Mouse (Mus musculus) embryonic fibroblast, embryonic 13.5 days (primary cell): Measurements from ENCODE around the gene Sbno1. TPM values are rescaled to one million over a fixed set of nuclear protein-coding genes. Genes with fewer than 3 reads are reported as not detected.
"Not testable (repeated sequence)": the region's sequence is repeated elsewhere in the genome, so short reads cannot be mapped to it uniquely, and the experiment has no call there.

Experiments used
- H3K27ac ChIP-seq: 2 replicates; pipeline ENCODE4 v1.5.1; 2012; ENCODE audit warnings: low read length, control low read depth, inconsistent platforms; ENCODE audit not compliant: insufficient read depth
- H3K4me1 ChIP-seq: 2 replicates; pipeline ENCODE4 v1.6.1; 2011; ENCODE audit warnings: low read length; ENCODE audit not compliant: control insufficient read depth, insufficient read depth
- H3K4me3 ChIP-seq: 2 replicates; pipeline ENCODE4 v1.5.1; 2011; ENCODE audit warnings: mild to moderate bottlenecking, control low read depth, low read length; ENCODE audit not compliant: insufficient read depth
- CTCF ChIP-seq: IDR thresholded peaks from 2 replicates; pipeline ENCODE4 v1.5.1; 2011; ENCODE audit warnings: mild to moderate bottlenecking, control low read depth, low read length, moderate library complexity, borderline replicate concordance; ENCODE audit not compliant: insufficient read depth
- POLR2A ChIP-seq: IDR thresholded peaks from 2 replicates; pipeline ENCODE4 v1.6.1; 2011; ENCODE audit warnings: low read depth, mild to moderate bottlenecking, control low read depth, low read length, moderate library complexity
- polyA plus RNA-seq: library from polyadenylated mRNA; stranded (reverse); fragments of >200 nt; gene quantifications from 2 replicates; pipeline ENCODE4 v1.2.4, GENCODE M21; 2011; ENCODE audit warnings: low read depth; ENCODE audit not compliant: missing spikeins, insufficient read length

Sbno1 gene
- polyA plus RNA-seq, 1 experiment: 90.2 TPM

- H3K4me1 ChIP-seq: peaks cover 9% of the 10 kb centered on the region; the same call in 1 of the 2 replicates
- TF ChIP-seq CTCF (no peak), POLR2A (no peak)
- H3K4me3 ChIP-seq: peak overlapping the region; percentile 59
- H3K27ac ChIP-seq: peak overlapping the region; percentile 14; the same call in 1 of the 2 replicates
These were observed 71.0 kb downstream of the Sbno1 start for GRCm38 (mm10) chr5:124354574-124355424.

GRCm38 (mm10) chr5:124353726-124354547 is 71.9 kb downstream of the Sbno1 start:
- peaks cover 9% of the 10 kb centered on the region; the same call in 1 of the 2 replicates for H3K4me1 ChIP-seq
- TF ChIP-seq CTCF: no peak
- peak; percentile 23; the same call in 1 of the 2 replicates for TF ChIP-seq POLR2A
- peak overlapping the region; percentile 53 for H3K27ac ChIP-seq
- H3K4me3 ChIP-seq: peak overlapping the region; percentile 85

DNA sequence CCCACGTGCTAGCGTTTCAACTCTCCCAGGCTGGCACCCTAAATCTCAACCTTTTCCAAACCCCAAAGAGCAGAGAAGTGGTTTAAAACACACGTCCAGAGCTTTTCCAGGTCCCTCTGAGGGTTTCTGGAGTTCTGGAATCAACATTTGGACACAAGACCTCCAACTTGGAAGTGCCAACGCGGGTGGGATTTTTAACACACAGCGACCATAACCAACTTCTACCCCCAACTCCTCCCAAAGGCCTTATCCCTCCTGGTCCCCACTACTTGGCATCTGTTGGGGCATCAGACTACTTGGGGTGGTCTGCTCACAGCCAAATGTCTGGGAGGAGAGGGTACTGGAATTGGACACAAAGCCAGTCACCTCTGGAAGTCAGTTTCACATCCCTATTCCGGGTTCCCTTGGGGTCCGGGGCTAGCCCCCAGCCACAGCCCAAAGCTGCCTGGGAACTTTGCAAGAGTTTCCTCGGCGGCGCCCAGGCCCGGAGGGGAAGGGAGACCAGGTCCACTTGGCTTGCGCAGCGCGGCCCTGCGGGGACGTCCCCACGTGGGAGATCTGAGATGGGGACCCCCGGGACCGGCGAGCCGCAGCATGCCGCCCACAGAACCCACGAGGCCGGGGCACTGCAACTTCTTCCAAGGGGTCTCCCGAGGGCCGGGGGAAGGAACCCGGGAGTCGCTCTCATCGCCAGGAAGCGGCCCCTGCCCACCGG is 72.6 kb downstream of the Sbno1 start:
- TF ChIP-seq CTCF: no peak
- no peak for TF ChIP-seq POLR2A
- H3K27ac ChIP-seq: peak overlapping the region; percentile 53
- H3K4me1 ChIP-seq: peaks cover 9% of the 10 kb centered on the region; the same call in 1 of the 2 replicates
- H3K4me3 ChIP-seq: peak overlapping the region; percentile 85

DNA sequence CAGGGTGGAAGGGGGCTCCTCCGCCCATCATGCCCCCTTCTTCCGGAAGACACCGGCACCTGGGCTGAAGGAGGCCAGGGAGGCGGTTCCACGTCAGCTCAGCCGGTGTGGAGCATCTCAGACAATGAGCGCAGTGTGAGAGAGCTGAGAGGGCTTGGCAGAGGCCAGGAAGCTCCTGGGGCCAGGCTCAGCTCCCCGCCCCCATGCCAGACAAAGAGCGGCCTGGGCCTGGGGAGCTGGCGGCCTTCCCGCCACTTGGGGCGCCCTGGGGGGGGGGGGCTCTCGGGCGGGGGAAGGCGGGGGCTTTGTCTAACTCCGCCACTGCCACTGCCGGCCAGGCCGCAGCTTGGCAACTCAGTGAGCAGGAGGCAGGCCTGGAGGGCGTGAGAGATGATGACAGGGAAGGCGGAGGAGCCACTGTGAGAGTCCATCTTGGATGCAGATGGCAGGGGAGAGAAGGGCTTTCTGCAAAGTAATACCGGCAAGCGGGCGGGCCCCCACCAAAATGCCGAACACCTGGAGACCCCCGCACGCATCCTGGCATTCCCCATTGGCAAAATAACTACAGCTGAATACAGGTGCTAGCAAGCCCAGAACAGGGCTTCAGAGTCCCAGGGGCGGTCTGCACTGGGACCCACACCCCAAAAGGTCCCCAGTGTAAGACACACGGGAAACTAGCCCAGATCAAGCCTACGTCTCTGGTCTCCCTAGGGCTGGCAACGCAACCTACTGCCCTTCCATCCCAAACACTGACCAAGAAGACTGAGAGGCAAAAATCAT is 73.5 kb downstream of the Sbno1 start:
- TF ChIP-seq CTCF (no peak), POLR2A (peak; percentile 90)
- peaks cover 9% of the 10 kb centered on the region; the same call in 1 of the 2 replicates for H3K4me1 ChIP-seq
- peak overlapping the region; percentile 69 for H3K27ac ChIP-seq
- peak overlapping the region; percentile 85 for H3K4me3 ChIP-seq

- H3K4me1 ChIP-seq: peaks cover 9% of the 10 kb centered on the region; the same call in 1 of the 2 replicates
- H3K4me3 ChIP-seq: peak overlapping the region; percentile 37
- TF ChIP-seq CTCF (no peak), POLR2A (no peak)
- H3K27ac ChIP-seq: peak overlapping the region; percentile 69
These were observed 74.2 kb downstream of the Sbno1 start for GRCm38 (mm10) chr5:124351604-124352003.

GRCm38 (mm10) chr5:124351111-124351560 is 74.7 kb downstream of the Sbno1 start:
- H3K27ac ChIP-seq: peak overlapping the region; percentile 69
- no peak for TF ChIP-seq CTCF
- TF ChIP-seq POLR2A: peak; percentile 73
- peaks cover 9% of the 10 kb centered on the region; the same call in 1 of the 2 replicates for H3K4me1 ChIP-seq
- H3K4me3 ChIP-seq: peak overlapping the region; percentile 37

GRCm38 (mm10) chr5:124350350-124350749 is 75.5 kb downstream of the Sbno1 start:
- no peak for TF ChIP-seq CTCF
- no peak for TF ChIP-seq POLR2A
- no peak overlapping the region for H3K27ac ChIP-seq
- peaks cover 9% of the 10 kb centered on the region; the same call in 1 of the 2 replicates for H3K4me1 ChIP-seq
- no peak overlapping the region for H3K4me3 ChIP-seq

DNA sequence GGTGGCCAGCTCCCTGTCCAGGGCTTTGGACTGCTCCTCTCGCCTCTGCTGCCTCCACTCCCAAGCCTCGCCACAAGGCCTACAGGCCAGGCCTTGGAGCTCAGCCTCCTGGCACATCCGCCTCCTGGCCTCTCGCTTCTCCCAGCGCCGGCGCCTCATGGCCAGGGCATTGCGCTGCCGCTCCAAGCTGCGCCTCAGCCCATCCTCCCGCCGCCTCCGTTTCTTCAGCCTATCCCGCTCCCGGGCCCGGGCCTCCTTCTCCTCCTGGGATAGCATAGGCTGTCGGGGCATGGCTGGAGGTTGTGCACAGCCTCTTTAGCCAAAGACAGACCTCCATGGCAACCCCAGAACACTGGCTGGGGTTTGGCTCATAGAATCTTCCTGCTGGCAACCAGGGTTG is 76.6 kb downstream of the Sbno1 start:
- Histone ChIP-seq H3K4me1 (peaks cover 9% of the 10 kb centered on the region; the same call in 1 of the 2 replicates), H3K27ac (no peak overlapping the region), H3K4me3 (no peak overlapping the region)
- no peak for TF ChIP-seq CTCF
- TF ChIP-seq POLR2A: no peak

GRCm38 (mm10) chr5:124342897-124343296 is 82.9 kb downstream of the Sbno1 start:
- H3K27ac ChIP-seq: no peak overlapping the region

GRCm38 (mm10) chr5:124341753-124342339 is 84.0 kb downstream of the Sbno1 start:
- peak overlapping the region; percentile 27; the same call in 1 of the 2 replicates for H3K27ac ChIP-seq
- not testable (repeated sequence) for H3K4me3 ChIP-seq, H3K4me1 ChIP-seq

More at GRCm38 (mm10) chr5:124342897-124343296, 82.9 kb downstream of the Sbno1 start:
- TF ChIP-seq CTCF (no peak), POLR2A (no peak)
- no peak overlapping the region for H3K4me3 ChIP-seq
- H3K4me1 ChIP-seq: peaks cover 9% of the 10 kb centered on the region
